Mouse (Mus musculus) lung, postnatal 0 days (tissue): ENCODE measurements around the gene Tmem210.

Experiments
- CTCF ChIP-seq: IDR thresholded peaks from 2 replicates; pipeline ENCODE4 v1.5.1; 2016; ENCODE audit warnings: antibody characterized with exemption, mild to moderate bottlenecking
- EP300 ChIP-seq: IDR thresholded peaks from 2 replicates; pipeline ENCODE4 v1.6.1; 2016; ENCODE audit warnings: antibody characterized with exemption, mild to moderate bottlenecking, control low read depth

DNA sequence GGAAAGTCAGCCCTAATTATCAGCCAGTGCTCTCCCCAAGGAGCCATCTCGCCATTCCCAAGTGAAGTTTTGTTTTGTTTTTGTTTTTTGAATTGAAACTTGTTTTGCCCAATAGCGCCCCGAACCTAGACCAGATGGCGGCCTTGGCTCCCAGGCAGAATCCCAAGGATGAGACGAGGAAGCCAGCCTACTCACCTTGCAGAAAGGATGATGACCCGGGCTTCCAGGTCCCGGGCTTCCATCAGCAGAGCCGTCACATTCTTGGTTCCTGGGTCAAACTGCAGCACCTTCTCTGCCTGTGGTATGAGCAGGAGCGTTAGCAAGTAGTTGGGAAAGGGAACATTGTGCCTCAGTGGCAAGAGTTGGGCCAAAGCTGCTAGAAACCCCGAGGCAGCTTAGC, 22.2 kb downstream of the Tmem210 start:
- TF ChIP-seq CTCF, result no peak
- no peak for TF ChIP-seq EP300
